Mouse (Mus musculus): ENCODE results near the gene Pak2. TPM values are rescaled to one million over a fixed set of nuclear protein-coding genes. Genes with fewer than 3 reads are reported as not detected.

Pak2 gene
- polyA plus RNA-seq, 2 experiments: 6.7 to 9.1 TPM

GRCm38 (mm10) chr16:32091466-32091865 lies 12.3 kb upstream of the Pak2 start:
- Histone ChIP-seq H3K9ac (replicated peaks) (no peak overlapping the region), H3K9me3 (ENCODE audit: control insufficient read depth, low read length) (no peaks in the 10 kb centered on the region), H3K27ac (no peak overlapping the region), H3K4me2 (ENCODE audit: low read depth) (no peak overlapping the region), H3K27me3 (ENCODE audit: control insufficient read depth, insufficient read depth, low read length) (no peaks in the 10 kb centered on the region), H3K4me1 (replicated peaks; ENCODE audit: control insufficient read depth in 2 of 2, insufficient read depth in 2 of 2, low read length in 1 of 2) (no peaks in the 10 kb centered on the region), H3K4me3 (ENCODE audit: insufficient read depth in 1 of 2, low read depth in 2 of 2, low read length in 2 of 2) (no peak overlapping the region), H3K36me3 (replicated peaks; ENCODE audit: control insufficient read depth, insufficient read depth, low read depth) (no peaks in the 10 kb centered on the region)
- no peak for DNase-seq (ENCODE audit: low read depth in 3 of 3, low spot score in 3 of 3)
- no peak for TF ChIP-seq CTCF (IDR thresholded peaks at IDR 0.05; ENCODE audit: low read depth)
- TF ChIP-seq EP300 (IDR thresholded peaks at IDR 0.05; ENCODE audit: low read depth): no peak
- WGBS (ENCODE audit: insufficient replicate concordance): 71% methylated on average over 7 of the region's 7 CpGs
- no peak for ATAC-seq (ENCODE audit: insufficient read depth)

- TF ChIP-seq EP300 (IDR thresholded peaks at IDR 0.05; ENCODE audit: low read depth): no peak
- no peak for TF ChIP-seq CTCF (IDR thresholded peaks at IDR 0.05; ENCODE audit: low read depth)
- Histone ChIP-seq H3K4me1 (replicated peaks; ENCODE audit: control insufficient read depth in 2 of 2, insufficient read depth in 2 of 2, low read length in 1 of 2) (no peaks in the 10 kb centered on the region), H3K36me3 (replicated peaks; ENCODE audit: control insufficient read depth, insufficient read depth, low read depth) (no peaks in the 10 kb centered on the region), H3K4me2 (ENCODE audit: low read depth) (no peak overlapping the region), H3K27ac (no peak overlapping the region), H3K4me3 (ENCODE audit: insufficient read depth in 1 of 2, low read depth in 2 of 2, low read length in 2 of 2) (no peak overlapping the region), H3K27me3 (ENCODE audit: control insufficient read depth, insufficient read depth, low read length) (no peaks in the 10 kb centered on the region), H3K9me3 (ENCODE audit: control insufficient read depth, low read length) (no peaks in the 10 kb centered on the region), H3K9ac (replicated peaks) (no peak overlapping the region)
- ATAC-seq (ENCODE audit: insufficient read depth): no peak
- no peak for DNase-seq (ENCODE audit: low read depth in 3 of 3, low spot score in 3 of 3)
- 44% methylated on average over 17 of the region's 17 CpGs for WGBS (ENCODE audit: insufficient replicate concordance)
These were observed 8.7 kb upstream of the Pak2 start for GRCm38 (mm10) chr16:32087629-32088443.

GRCm38 (mm10) chr16:32078408-32078990 lies 643 bp downstream of the Pak2 start:
- Histone ChIP-seq H3K36me3 (replicated peaks; ENCODE audit: control insufficient read depth, insufficient read depth, low read depth) (no peaks in the 10 kb centered on the region), H3K27me3 (ENCODE audit: control insufficient read depth, insufficient read depth, low read length) (no peaks in the 10 kb centered on the region), H3K4me1 (replicated peaks; ENCODE audit: control insufficient read depth in 2 of 2, insufficient read depth in 2 of 2, low read length in 1 of 2) (peaks cover 9 to 11% of the 10 kb centered on the region in 2 experiments), H3K9me3 (ENCODE audit: control insufficient read depth, low read length) (no peaks in the 10 kb centered on the region), H3K27ac (peak overlapping the region; percentile 94), H3K9ac (replicated peaks) (peak overlapping the region; percentile 95), H3K4me2 (ENCODE audit: low read depth) (peak overlapping the region; percentile 65), H3K4me3 (ENCODE audit: insufficient read depth in 1 of 2, low read depth in 2 of 2, low read length in 2 of 2) (peak overlapping the region; percentile 93 to 97)
- ATAC-seq (ENCODE audit: insufficient read depth): no peak
- WGBS (ENCODE audit: insufficient replicate concordance): under 1% methylated on average over 30 of the region's 30 CpGs
- DNase-seq (ENCODE audit: low read depth in 3 of 3, low spot score in 3 of 3): peak in 2 of 3 experiments; percentile 17 to 45
- no peak for TF ChIP-seq EP300 (IDR thresholded peaks at IDR 0.05; ENCODE audit: low read depth)
- no peak for TF ChIP-seq CTCF (IDR thresholded peaks at IDR 0.05; ENCODE audit: low read depth)

GRCm38 (mm10) chr16:32077648-32078407 lies 1.3 kb downstream of the Pak2 start:
- no peaks in the 10 kb centered on the region for H3K9me3 ChIP-seq (ENCODE audit: control insufficient read depth, low read length)
- peak overlapping the region; percentile 94; the same call in 1 of the 2 replicates for H3K27ac ChIP-seq
- ATAC-seq (ENCODE audit: insufficient read depth): no peak
- 4% methylated on average over 13 of the region's 13 CpGs for WGBS (ENCODE audit: insufficient replicate concordance)
- DNase-seq (ENCODE audit: low read depth in 3 of 3, low spot score in 3 of 3): no peak
- TF ChIP-seq EP300 (IDR thresholded peaks at IDR 0.05; ENCODE audit: low read depth) (no peak), CTCF (IDR thresholded peaks at IDR 0.05; ENCODE audit: low read depth) (no peak)
- H3K4me3 ChIP-seq (ENCODE audit: insufficient read depth in 1 of 2, low read depth in 2 of 2, low read length in 2 of 2): peak overlapping the region; percentile 93 to 97
- peak overlapping the region; percentile 65 for H3K4me2 ChIP-seq (ENCODE audit: low read depth)
- H3K27me3 ChIP-seq (ENCODE audit: control insufficient read depth, insufficient read depth, low read length): no peaks in the 10 kb centered on the region
- no peaks in the 10 kb centered on the region for H3K36me3 ChIP-seq (replicated peaks; ENCODE audit: control insufficient read depth, insufficient read depth, low read depth)
- peak overlapping the region; percentile 95 for H3K9ac ChIP-seq (replicated peaks)
- H3K4me1 ChIP-seq (replicated peaks; ENCODE audit: control insufficient read depth in 2 of 2, insufficient read depth in 2 of 2, low read length in 1 of 2): peaks cover 9 to 11% of the 10 kb centered on the region in 2 experiments
